Mouse (Mus musculus): ENCODE measurements at regions not wholly inside any gene's neighbourhood (a gene's known extent, or its start where the extent isn't known, plus 50 kb on each side); places are given as distances from the start of the nearest gene placed in this dataset.

DNA sequence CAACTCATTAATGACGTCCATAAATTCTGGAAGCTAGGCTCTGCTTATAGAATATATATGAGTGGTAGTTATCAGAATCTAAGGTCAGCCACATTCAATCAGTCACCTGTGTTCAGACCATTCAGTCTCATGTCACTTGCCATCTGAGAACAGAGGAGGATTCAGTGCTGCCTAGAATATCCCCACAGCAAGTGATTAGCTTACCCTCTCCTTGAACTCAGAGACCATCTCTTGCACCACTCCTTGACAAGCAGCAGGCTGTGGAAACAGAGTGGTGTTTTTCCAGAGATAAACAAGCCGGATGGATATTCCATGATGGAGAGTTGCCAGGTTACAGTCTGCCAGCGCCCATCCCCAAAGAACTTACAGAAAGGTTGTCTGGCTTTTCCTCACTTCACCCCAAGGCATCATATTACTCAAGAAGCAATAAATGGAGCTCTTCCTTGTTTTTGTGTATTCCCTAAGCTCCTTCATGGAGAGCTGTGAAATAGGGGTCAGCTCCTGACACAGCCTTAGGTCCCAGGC lies 291.9 kb upstream of the Thbs1 start:
- no peak for TF ChIP-seq CTCF (IDR thresholded peaks at IDR 0.05; ENCODE audit: extremely low read depth, insufficient read depth, low read length)
- no peak for TF ChIP-seq POLR2A (IDR thresholded peaks at IDR 0.05; ENCODE audit: extremely low read depth, insufficient read depth, low read length)
